Mouse (Mus musculus) MEL (cell line): ENCODE data around the gene Gm42417.

ENCODE experiments used
- CHD2 ChIP-seq: IDR thresholded peaks from 2 replicates; pipeline ENCODE4 v1.6.1; 2011; ENCODE audit warnings: low read length, improper control_type of control experiment
- CTCF ChIP-seq, 3 experiments: IDR thresholded peaks in 2 of 3; conservative IDR thresholded peaks in 1 of 3; 2 replicates each; pipeline ENCODE4 v1.5.1; 2011 to 2012; ENCODE audit warnings: low read length in 3 of 3, low read depth in 2 of 3, mild to moderate bottlenecking in 2 of 3, improper control_type of control experiment in 1 of 3, inconsistent platforms in 1 of 3, mixed read lengths in 1 of 3, moderate library complexity in 1 of 3; ENCODE audit not compliant: control insufficient read depth in 1 of 3, insufficient read depth in 1 of 3, poor library complexity in 1 of 3, severe bottlenecking in 1 of 3
- E2F4 ChIP-seq: IDR thresholded peaks from 2 replicates; pipeline ENCODE4 v1.6.1; 2011; ENCODE audit warnings: low read depth, low read length, improper control_type of control experiment, borderline replicate concordance
- EP300 ChIP-seq, 2 experiments: IDR thresholded peaks; 2 replicates each; pipeline ENCODE4 v1.6.1; 2011; ENCODE audit warnings: improper control_type of control experiment in 2 of 2, low read length in 2 of 2, low read depth in 1 of 2, mild to moderate bottlenecking in 1 of 2
- GATA1 ChIP-seq: IDR thresholded peaks from 2 replicates; pipeline ENCODE4 v1.6.1; 2011; ENCODE audit warnings: low read depth, low read length, improper control_type of control experiment
- MAFK ChIP-seq: IDR thresholded peaks from 2 replicates; pipeline ENCODE4 v1.6.1; 2011; ENCODE audit warnings: low read depth, mild to moderate bottlenecking, low read length, improper control_type of control experiment, borderline replicate concordance
- NRF1 ChIP-seq: IDR thresholded peaks from 2 replicates; pipeline ENCODE4 v1.6.1; 2014; ENCODE audit warnings: low read depth, mild to moderate bottlenecking, inconsistent platforms, low read length, improper control_type of control experiment, moderate library complexity; ENCODE audit not compliant: poor library complexity, insufficient read depth, severe bottlenecking
- POLR2A ChIP-seq, 2 experiments: IDR thresholded peaks; 2 replicates each; pipeline ENCODE4 v1.6.1; 2011 to 2012; ENCODE audit warnings: low read length in 2 of 2, mild to moderate bottlenecking in 2 of 2, control low read depth in 1 of 2, improper control_type of control experiment in 1 of 2, low read depth in 1 of 2, moderate library complexity in 1 of 2; ENCODE audit not compliant: control insufficient read depth in 1 of 2, insufficient read depth in 1 of 2, poor library complexity in 1 of 2
- POLR2AphosphoS2 ChIP-seq: IDR thresholded peaks from 2 replicates; pipeline ENCODE4 v1.6.1; 2011; ENCODE audit warnings: low read length, improper control_type of control experiment
- SMC3 ChIP-seq: IDR thresholded peaks from 2 replicates; pipeline ENCODE4 v1.6.1; 2011; ENCODE audit warnings: low read depth, low read length, improper control_type of control experiment
- ZMIZ1 ChIP-seq: IDR thresholded peaks from 2 replicates; pipeline ENCODE4 v1.6.1; 2012; ENCODE audit warnings: low read depth, mild to moderate bottlenecking, inconsistent platforms, low read length, improper control_type of control experiment, moderate library complexity

GRCm38 (mm10) chr1:36529875-36530274, 9.4 kb downstream of the Gm42417 start:
- no peak for TF ChIP-seq SMC3
- no peak for TF ChIP-seq POLR2A (IDR thresholded peaks at IDR 0.05; ENCODE audit: control insufficient read depth in 1 of 2, insufficient read depth in 1 of 2, low read depth in 1 of 2, low read length in 2 of 2, poor library complexity in 1 of 2)
- TF ChIP-seq ZMIZ1, result no peak
- TF ChIP-seq EP300 (IDR thresholded peaks at IDR 0.05; ENCODE audit: low read depth in 1 of 2, low read length in 2 of 2), result no peak
- no peak for TF ChIP-seq NRF1
- no peak for TF ChIP-seq E2F4
- TF ChIP-seq CHD2, result no peak
- TF ChIP-seq CTCF (IDR thresholded peaks at IDR 0.05 in 2 of 3, conservative IDR thresholded peaks at IDR 0.05 in 1 of 3; ENCODE audit: control insufficient read depth in 1 of 3, insufficient read depth in 1 of 3, low read depth in 2 of 3, low read length in 3 of 3, poor library complexity in 1 of 3, severe bottlenecking in 1 of 3), result no peak
- no peak for TF ChIP-seq GATA1
- no peak for TF ChIP-seq MAFK
- no peak for TF ChIP-seq POLR2AphosphoS2
